ENCODE assay signal across 28 mouse cellular contexts in the genomic region with DNA sequence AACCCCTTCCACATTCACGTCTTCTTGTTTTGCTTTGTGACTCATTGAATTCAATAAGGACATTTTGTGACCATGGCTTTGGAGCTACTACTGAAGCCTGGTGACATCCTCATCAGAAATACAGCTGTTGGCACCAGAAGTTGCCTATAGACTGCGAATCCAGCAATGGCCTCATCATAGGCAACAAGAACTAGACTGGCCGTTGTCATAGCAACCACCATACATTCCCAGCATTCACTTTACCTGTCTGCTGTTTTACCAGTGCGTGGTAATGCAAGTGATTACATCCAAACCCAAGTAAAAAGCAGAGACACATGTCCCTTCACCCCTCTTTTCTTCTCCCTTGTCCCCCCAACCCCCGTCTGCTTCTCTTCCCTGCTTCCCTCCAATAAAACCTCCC.
DNase-seq lines count a peak whose midpoint lies in the region; ATAC-seq and TF ChIP-seq lines count a peak whose summit lies in the region.
"Had no signal": no experiment of that assay in that cellular context is flagged by ENCODE, and none has a peak within 500 bp of the region (broad histone marks: within the 10 kb centered on the region; RNA-seq: fewer than 3 reads in every experiment).

No protein-coding gene starts in this region.

- peak; percentile 30 for DNase-seq in forebrain, postnatal 0 days
- no peak for DNase-seq in forebrain, embryonic 10.5 days (ENCODE audit: extremely low spot score, low spot score)
- DNase-seq in neural tube, embryonic 10.5 days (ENCODE audit: extremely low spot score, low spot score) = no peak
- DNase-seq: adrenal gland, adult 8-10 months; B cell, adult 2 months; cerebellum, adult 9-10 months; cerebellum, postnatal 36 days; gastrocnemius, postnatal 10 days; heart, postnatal 4 days; kidney, adult 2 months; kidney, postnatal 4 days; layer of hippocampus, postnatal 36 days; left cerebral cortex, postnatal 4 days; liver, postnatal 0 days; lung, postnatal 36 days; thymus, adult 2 months; thymus, postnatal 36 days had no signal

- no peak; the same call in 1 of the 2 replicates for ATAC-seq in forebrain, postnatal 0 days
- peak; percentile 58 for ATAC-seq in neural tube, embryonic 14.5 days (ENCODE audit: low read depth)
- ATAC-seq in midbrain, embryonic 15.5 days (replicated peaks) = peak; percentile 82
- ATAC-seq in granulocyte monocyte progenitor cell, adult 5-6 weeks (replicated peaks; ENCODE audit: poor library complexity, severe bottlenecking) = no peak
- ATAC-seq: intestine, embryonic 15.5 days; liver, embryonic 12.5 days; liver, postnatal 0 days had no signal

- no peak for TF ChIP-seq CTCF in forebrain, postnatal 0 days (IDR thresholded peaks at IDR 0.05; ENCODE audit: low read depth)
- TF ChIP-seq CTCF in olfactory bulb, adult 2 months (IDR thresholded peaks at IDR 0.05; ENCODE audit: insufficient read depth, low read depth, low read length) = no peak

- no peak overlapping the region for H3K9ac ChIP-seq in forebrain, postnatal 0 days
- no peak overlapping the region for H3K9ac ChIP-seq in neural tube, embryonic 14.5 days (replicated peaks; ENCODE audit: low read depth, low read length)
- H3K9ac ChIP-seq in midbrain, embryonic 15.5 days = no peak overlapping the region
- H3K9ac ChIP-seq: embryonic facial prominence, embryonic 15.5 days; heart, embryonic 15.5 days; hindbrain, embryonic 15.5 days; intestine, embryonic 15.5 days; liver, embryonic 12.5 days; liver, postnatal 0 days had no signal

- H3K4me1 ChIP-seq in forebrain, postnatal 0 days (ENCODE audit: insufficient read depth) = no peaks in the 10 kb centered on the region
- H3K4me1 ChIP-seq in forebrain, embryonic 10.5 days = no peaks in the 10 kb centered on the region
- no peaks in the 10 kb centered on the region for H3K4me1 ChIP-seq in neural tube, embryonic 14.5 days (ENCODE audit: control insufficient read depth, insufficient read depth, low read length)
- H3K4me1 ChIP-seq in midbrain, embryonic 15.5 days = no peaks in the 10 kb centered on the region
- H3K4me1 ChIP-seq in olfactory bulb, adult 2 months (ENCODE audit: control insufficient read depth, insufficient read depth, low read length) = peaks cover 10% of the 10 kb centered on the region
- H3K4me1 ChIP-seq: embryonic facial prominence, embryonic 10.5 days; embryonic facial prominence, embryonic 15.5 days; heart, embryonic 15.5 days; hindbrain, embryonic 15.5 days; intestine, embryonic 15.5 days; liver, embryonic 12.5 days had no signal

- H3K4me3 ChIP-seq in forebrain, postnatal 0 days (ENCODE audit: low read depth, low read length) = no peak overlapping the region
- H3K4me3 ChIP-seq in forebrain, embryonic 10.5 days = no peak overlapping the region
- no peak overlapping the region for H3K4me3 ChIP-seq in neural tube, embryonic 14.5 days (ENCODE audit: low read depth, low read length)
- H3K4me3 ChIP-seq in midbrain, embryonic 15.5 days = no peak overlapping the region
- H3K4me3 ChIP-seq in olfactory bulb, adult 2 months (ENCODE audit: insufficient read depth, low read depth, low read length) = no peak overlapping the region
- H3K4me3 ChIP-seq: embryonic facial prominence, embryonic 10.5 days; embryonic facial prominence, embryonic 15.5 days; heart, embryonic 15.5 days; hindbrain, embryonic 15.5 days; intestine, embryonic 15.5 days; liver, embryonic 12.5 days had no signal

- no peaks in the 10 kb centered on the region for H3K36me3 ChIP-seq in forebrain, postnatal 0 days (ENCODE audit: insufficient read depth)
- no peaks in the 10 kb centered on the region for H3K36me3 ChIP-seq in forebrain, embryonic 10.5 days (replicated peaks)
- no peaks in the 10 kb centered on the region for H3K36me3 ChIP-seq in neural tube, embryonic 14.5 days (ENCODE audit: control insufficient read depth, insufficient read depth, low read length)
- H3K36me3 ChIP-seq in midbrain, embryonic 15.5 days (replicated peaks) = no peaks in the 10 kb centered on the region
- H3K36me3 ChIP-seq: embryonic facial prominence, embryonic 10.5 days; embryonic facial prominence, embryonic 15.5 days; heart, embryonic 15.5 days; hindbrain, embryonic 15.5 days; intestine, embryonic 15.5 days; liver, embryonic 12.5 days had no signal

- H3K4me2 ChIP-seq in forebrain, postnatal 0 days (ENCODE audit: low read depth) = no peak overlapping the region
- no peak overlapping the region for H3K4me2 ChIP-seq in neural tube, embryonic 14.5 days (ENCODE audit: low read depth, low read length)
- no peak overlapping the region for H3K4me2 ChIP-seq in midbrain, embryonic 15.5 days
- H3K4me2 ChIP-seq: embryonic facial prominence, embryonic 15.5 days; heart, embryonic 15.5 days; hindbrain, embryonic 15.5 days; intestine, embryonic 15.5 days; liver, embryonic 12.5 days had no signal

- WGBS in forebrain, postnatal 0 days = 77% methylated on average over 5 of the region's 5 CpGs
- WGBS in forebrain, embryonic 10.5 days = 89% methylated on average over 5 of the region's 5 CpGs
- 67% methylated on average over 5 of the region's 5 CpGs for WGBS in neural tube, embryonic 14.5 days
- WGBS in midbrain, embryonic 15.5 days = 82% methylated on average over 5 of the region's 5 CpGs
- WGBS in olfactory bulb, adult 2 months = 71% methylated on average over 5 of the region's 5 CpGs

- no peaks in the 10 kb centered on the region for H3K9me3 ChIP-seq in forebrain, postnatal 0 days (ENCODE audit: low read length)
- H3K9me3 ChIP-seq in forebrain, embryonic 10.5 days = no peaks in the 10 kb centered on the region
- H3K9me3 ChIP-seq in neural tube, embryonic 14.5 days (ENCODE audit: control insufficient read depth, low read length) = no peaks in the 10 kb centered on the region
- H3K9me3 ChIP-seq in midbrain, embryonic 15.5 days = no peaks in the 10 kb centered on the region
- H3K9me3 ChIP-seq: embryonic facial prominence, embryonic 10.5 days; embryonic facial prominence, embryonic 15.5 days; heart, embryonic 15.5 days; hindbrain, embryonic 15.5 days; intestine, embryonic 15.5 days; liver, embryonic 12.5 days had no signal

- H3K27ac ChIP-seq in forebrain, postnatal 0 days (ENCODE audit: low read depth, low read length) = no peak overlapping the region
- no peak overlapping the region for H3K27ac ChIP-seq in forebrain, embryonic 10.5 days
- H3K27ac ChIP-seq in neural tube, embryonic 14.5 days (ENCODE audit: low read depth, low read length) = no peak overlapping the region
- no peak overlapping the region for H3K27ac ChIP-seq in midbrain, embryonic 15.5 days
- H3K27ac ChIP-seq in olfactory bulb, adult 2 months (ENCODE audit: insufficient read depth, low read depth, low read length) = 0 out of 2 replicates have a peak overlapping the region, but pooled peaks have one; percentile 31
- H3K27ac ChIP-seq: embryonic facial prominence, embryonic 10.5 days; embryonic facial prominence, embryonic 15.5 days; heart, embryonic 15.5 days; hindbrain, embryonic 15.5 days; intestine, embryonic 15.5 days; kidney, postnatal 0 days; liver, embryonic 12.5 days had no signal

- TF ChIP-seq POLR2A in olfactory bulb, adult 2 months (IDR thresholded peaks at IDR 0.05; ENCODE audit: insufficient read depth, low read depth, low read length) = no peak

- H3K27me3 ChIP-seq in forebrain, postnatal 0 days (ENCODE audit: insufficient read depth, low read length) = no peaks in the 10 kb centered on the region
- no peaks in the 10 kb centered on the region for H3K27me3 ChIP-seq in forebrain, embryonic 10.5 days (ENCODE audit: poor library complexity, severe bottlenecking)
- H3K27me3 ChIP-seq in neural tube, embryonic 14.5 days (ENCODE audit: control insufficient read depth, insufficient read depth, low read length) = no peaks in the 10 kb centered on the region
- no peaks in the 10 kb centered on the region for H3K27me3 ChIP-seq in midbrain, embryonic 15.5 days (replicated peaks)
- H3K27me3 ChIP-seq: embryonic facial prominence, embryonic 15.5 days; heart, embryonic 15.5 days; hindbrain, embryonic 15.5 days; intestine, embryonic 15.5 days; liver, embryonic 12.5 days had no signal

Comparison
In these comparisons a context has a peak if more than half of its experiments do, and no peak if none do; other contexts are left out.
1. ATAC-seq: peak in neural tube, embryonic 14.5 days (single experiment) and midbrain, embryonic 15.5 days (single experiment); none in forebrain, postnatal 0 days (single experiment) and granulocyte monocyte progenitor cell, adult 5-6 weeks (single experiment).